Mouse (Mus musculus) kidney, embryonic 14.5 days (tissue): ENCODE measurements around the gene P2ry13. TPM values are rescaled to one million over a fixed set of nuclear protein-coding genes. Genes with fewer than 3 reads are reported as not detected.

Experiments used
- ATAC-seq: fragments of 200-750 bp; cut with Nextera tagmentation; 2 replicates; pipeline ENCODE4 v1.8.0; 2017; ENCODE audit warnings: moderate number of reproducible peaks, mild to moderate bottlenecking, moderate TSS enrichment, moderate library complexity; ENCODE audit not compliant: low FRiP score, low TSS enrichment
- H3K27ac ChIP-seq: fragments of 300-500 bp; sonication (generic); 2 replicates; pipeline ENCODE4 v1.5.1; 2014; ENCODE audit warnings: low read depth, mild to moderate bottlenecking, low read length, moderate library complexity, mixed read lengths
- H3K27me3 ChIP-seq: fragments of 300-500 bp; sonication (generic); 2 replicates; pipeline ENCODE4 v1.6.1; 2014; ENCODE audit warnings: mild to moderate bottlenecking, low read length; ENCODE audit not compliant: control insufficient read depth, insufficient read depth
- H3K36me3 ChIP-seq: fragments of 300-500 bp; sonication (generic); 2 replicates; pipeline ENCODE4 v1.6.1; 2014; ENCODE audit warnings: low read length, mixed read lengths; ENCODE audit not compliant: control insufficient read depth, insufficient read depth
- H3K4me1 ChIP-seq: fragments of 300-500 bp; sonication (generic); 2 replicates; pipeline ENCODE4 v1.6.1; 2014; ENCODE audit warnings: low read length, mixed read lengths; ENCODE audit not compliant: control insufficient read depth, insufficient read depth
- H3K4me2 ChIP-seq: fragments of 300-500 bp; sonication (generic); replicated peaks from 2 replicates; pipeline ENCODE4 v1.6.1; 2014; ENCODE audit warnings: low read depth, mild to moderate bottlenecking, low read length
- H3K4me3 ChIP-seq: fragments of 300-500 bp; sonication (generic); 2 replicates; pipeline ENCODE4 v1.5.1; 2014; ENCODE audit warnings: mild to moderate bottlenecking, low read length
- H3K9ac ChIP-seq: fragments of 300-500 bp; sonication (generic); 2 replicates; pipeline ENCODE4 v1.6.1; 2014; ENCODE audit warnings: low read depth, mild to moderate bottlenecking, low read length, moderate library complexity
- H3K9me3 ChIP-seq: fragments of 300-500 bp; sonication (generic); 2 replicates; pipeline ENCODE4 v1.6.1; 2016; ENCODE audit warnings: low read length; ENCODE audit not compliant: control insufficient read depth
- WGBS: fragments of 180-500 bp; shearing (Covaris S2); extraction: QIAGEN DNeasy Blood & Tissue Kit; methylation state at CpG from one replicate; pipeline ENCODE4 v1.1.7; 2014; 5-methylcytosine and 5-hydroxymethylcytosine counted together
- polyA plus RNA-seq: library from polyadenylated mRNA; unstranded; fragments of >200 nt; fragmentation: Nextera tagmentation; extraction: Ambion mirVana; gene quantifications from 2 replicates; pipeline ENCODE4 v1.2.1, GENCODE M21; 2014

Gene P2ry13
- polyA plus RNA-seq, 1 experiment from 2014 or later: 0.62 TPM

DNA sequence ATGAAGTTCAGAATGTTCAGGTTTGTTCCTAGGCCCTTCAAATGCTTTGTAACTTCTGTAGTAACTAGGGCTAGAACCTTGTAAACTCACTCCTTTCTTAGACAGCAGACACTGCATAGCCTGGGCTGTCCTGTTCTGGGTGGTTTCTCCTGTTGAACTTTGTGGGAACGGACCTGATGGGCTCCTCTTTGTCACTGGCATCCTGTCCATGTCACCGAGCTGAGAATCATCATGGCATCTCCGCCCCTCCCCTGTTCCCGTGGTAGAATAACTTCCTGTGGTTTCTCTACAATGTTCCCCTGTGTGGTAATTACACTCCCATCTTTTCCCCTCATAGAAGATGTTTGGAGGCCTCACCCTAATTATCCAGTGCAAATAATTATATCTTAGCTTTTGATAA lies 4.7 kb downstream of the P2ry13 start:
- 73% methylated on average over 4 of the region's 4 CpGs for whole genome bisulfite sequencing
- Histone ChIP-seq H3K27ac (no peak overlapping the region), H3K9ac (no peak overlapping the region), H3K27me3 (no peaks in the 10 kb centered on the region), H3K4me1 (0 out of 2 replicates have a peak, but pooled peaks cover 3% of the 10 kb centered on the region), H3K4me2 (no peak overlapping the region), H3K36me3 (no peaks in the 10 kb centered on the region), H3K9me3 (no peaks in the 10 kb centered on the region), H3K4me3 (no peak overlapping the region)
- no peak for ATAC-seq

DNA sequence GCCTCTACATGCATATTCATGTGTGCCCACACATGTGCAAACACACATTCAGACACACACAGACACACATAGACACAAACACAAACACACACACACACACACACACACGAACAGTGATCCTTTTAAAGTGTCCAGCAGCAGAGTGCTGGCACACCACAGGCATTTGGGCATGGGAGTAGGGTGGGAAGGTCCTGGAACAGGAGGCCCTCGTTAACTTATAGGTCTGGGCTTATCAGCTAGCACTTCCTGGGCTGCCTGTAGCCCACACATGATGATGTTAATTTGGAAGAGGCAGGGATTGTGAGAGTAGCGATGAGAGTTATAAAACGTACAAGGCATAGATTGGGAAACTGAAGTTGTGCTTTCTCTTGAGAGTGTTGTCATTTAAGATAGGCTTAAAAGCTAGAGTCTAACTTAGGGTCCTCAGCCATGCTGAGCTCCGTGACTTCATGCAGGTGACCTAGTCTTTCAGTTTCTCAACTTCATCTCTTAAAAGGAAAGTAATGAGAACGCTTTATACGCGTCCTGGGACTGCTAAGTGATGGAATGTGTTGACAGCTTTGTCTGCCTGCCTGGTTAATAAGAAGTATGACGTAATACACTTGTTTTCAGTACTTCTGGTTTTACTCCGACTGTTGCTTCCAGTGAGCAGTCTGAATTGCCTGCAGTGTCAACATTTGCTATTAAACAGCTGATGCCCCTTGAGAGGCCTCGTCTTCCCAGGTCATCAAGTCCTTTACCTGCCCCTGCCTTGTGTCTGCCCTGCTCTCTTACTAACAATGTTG lies 5.8 kb downstream of the P2ry13 start:
- Histone ChIP-seq H3K4me3 (no peak overlapping the region), H3K27me3 (no peaks in the 10 kb centered on the region), H3K4me1 (0 out of 2 replicates have a peak, but pooled peaks cover 3% of the 10 kb centered on the region), H3K9ac (no peak overlapping the region), H3K9me3 (no peaks in the 10 kb centered on the region), H3K36me3 (no peaks in the 10 kb centered on the region), H3K4me2 (no peak overlapping the region), H3K27ac (no peak overlapping the region)
- 79% methylated on average over 11 of the region's 11 CpGs for WGBS
- ATAC-seq: no peak

- WGBS: 72% methylated on average over 8 of the region's 8 CpGs
- Histone ChIP-seq H3K4me2 (no peak overlapping the region), H3K4me1 (0 out of 2 replicates have a peak, but pooled peaks cover 3% of the 10 kb centered on the region), H3K4me3 (no peak overlapping the region), H3K36me3 (no peaks in the 10 kb centered on the region), H3K9ac (no peak overlapping the region), H3K9me3 (no peaks in the 10 kb centered on the region), H3K27ac (no peak overlapping the region), H3K27me3 (no peaks in the 10 kb centered on the region)
- ATAC-seq: no peak
Measured at GRCm38 (mm10) chr3:59203802-59204520, 6.7 kb downstream of the P2ry13 start.

DNA sequence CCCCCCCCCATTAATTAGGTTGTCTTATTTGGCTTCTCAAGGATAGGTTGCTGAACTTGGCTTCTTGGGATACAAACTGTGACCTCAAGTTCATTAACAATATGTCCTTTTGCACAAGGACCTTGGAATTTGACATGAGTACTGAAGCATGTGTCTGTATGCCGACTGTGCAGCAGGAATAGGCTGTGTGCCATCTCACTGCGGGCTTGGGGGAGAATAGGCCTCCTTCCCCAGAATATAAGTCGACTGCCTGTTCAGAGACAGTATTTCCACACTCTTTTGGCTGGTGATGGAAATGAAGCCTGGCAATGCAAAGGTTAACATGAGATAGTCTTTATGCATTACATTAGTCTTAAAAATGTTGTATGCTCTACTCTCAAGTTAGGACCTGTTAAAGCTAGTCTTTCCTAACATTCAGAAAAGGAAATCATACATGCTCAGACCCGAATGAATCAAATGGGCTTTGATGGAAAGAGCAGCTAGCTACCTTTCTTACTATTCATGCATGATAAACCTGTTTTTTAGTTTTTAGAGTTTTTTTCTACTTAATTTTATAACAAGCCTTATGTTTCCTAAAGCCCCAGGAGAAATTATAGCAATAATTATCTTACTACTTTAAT lies 13.2 kb downstream of the P2ry13 start:
- Histone ChIP-seq H3K27ac (no peak overlapping the region), H3K9me3 (no peaks in the 10 kb centered on the region), H3K9ac (no peak overlapping the region), H3K4me1 (no peaks in the 10 kb centered on the region), H3K4me2 (no peak overlapping the region), H3K36me3 (no peaks in the 10 kb centered on the region), H3K27me3 (no peaks in the 10 kb centered on the region), H3K4me3 (no peak overlapping the region)
- no peak for ATAC-seq
- WGBS: 84% methylated on average over 4 of the region's 4 CpGs

GRCm38 (mm10) chr3:59194938-59195337 lies 15.7 kb downstream of the P2ry13 start, which contains the start of gene Gpr87:
Gene Gpr87 (minus strand): TSS chr3:59195104.
- Histone ChIP-seq H3K9me3 (no peaks in the 10 kb centered on the region), H3K9ac (no peak within 1 kb of the TSS), H3K27me3 (no peaks in the 10 kb centered on the region), H3K4me3 (no peak within 1 kb of the TSS), H3K4me1 (no peaks in the 10 kb centered on the region), H3K36me3 (no peaks in the 10 kb centered on the region), H3K4me2 (no peak within 1 kb of the TSS), H3K27ac (no peak within 1 kb of the TSS)
- no peak for ATAC-seq
- WGBS: 86% methylated on average over 7 of the region's 7 CpGs

- WGBS: 90% methylated on average over 7 of the region's 7 CpGs
- no peak for ATAC-seq
- Histone ChIP-seq H3K36me3 (no peaks in the 10 kb centered on the region), H3K4me2 (no peak overlapping the region), H3K9me3 (no peaks in the 10 kb centered on the region), H3K4me1 (no peaks in the 10 kb centered on the region), H3K9ac (no peak overlapping the region), H3K27me3 (no peaks in the 10 kb centered on the region), H3K4me3 (no peak overlapping the region), H3K27ac (no peak overlapping the region)
Measured at GRCm38 (mm10) chr3:59194099-59194498, 16.6 kb downstream of the P2ry13 start.

DNA sequence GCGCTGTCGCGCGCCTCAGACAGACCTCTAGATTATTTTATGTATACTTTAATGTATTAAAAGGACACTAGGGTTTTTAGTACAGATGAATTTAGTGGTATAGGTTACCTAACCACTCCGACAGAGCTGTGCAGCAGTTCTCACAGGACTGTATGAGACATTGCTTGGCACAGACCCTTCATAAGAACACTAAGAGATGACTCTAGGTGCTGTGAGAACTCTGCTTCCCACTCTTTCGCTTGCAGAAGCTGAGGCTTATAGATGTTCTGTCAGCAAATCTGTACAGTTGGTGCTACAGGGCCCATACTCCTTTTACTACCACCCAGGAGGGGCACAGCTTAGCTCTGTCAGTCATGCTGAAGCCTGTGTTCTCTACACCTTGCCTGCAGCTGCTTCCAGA lies 19.0 kb downstream of the P2ry13 start:
- H3K27ac ChIP-seq: no peak overlapping the region
- whole genome bisulfite sequencing: 98% methylated on average over 6 of the region's 6 CpGs

GRCm38 (mm10) chr3:59187336-59187735 lies 23.3 kb downstream of the P2ry13 start:
- no peak for ATAC-seq
- no peaks in the 10 kb centered on the region for H3K4me1 ChIP-seq
- no peak overlapping the region for H3K4me2 ChIP-seq
- no peaks in the 10 kb centered on the region for H3K9me3 ChIP-seq
- no peaks in the 10 kb centered on the region for H3K36me3 ChIP-seq
- H3K27ac ChIP-seq: no peak overlapping the region
- WGBS: 85% methylated on average over 4 of the region's 4 CpGs
- no peak overlapping the region for H3K4me3 ChIP-seq
- no peaks in the 10 kb centered on the region for H3K27me3 ChIP-seq
- no peak overlapping the region for H3K9ac ChIP-seq

More for the DNA sequence above, 19.0 kb downstream of the P2ry13 start:
- no peak overlapping the region for H3K9ac ChIP-seq
- H3K36me3 ChIP-seq: no peaks in the 10 kb centered on the region
- H3K4me2 ChIP-seq: no peak overlapping the region
- no peaks in the 10 kb centered on the region for H3K4me1 ChIP-seq
- no peak for ATAC-seq
- no peak overlapping the region for H3K4me3 ChIP-seq
- no peaks in the 10 kb centered on the region for H3K9me3 ChIP-seq
- H3K27me3 ChIP-seq: no peaks in the 10 kb centered on the region

GRCm38 (mm10) chr3:59185662-59186061 lies 25.0 kb downstream of the P2ry13 start:
- no peak for ATAC-seq

More at GRCm38 (mm10) chr3:59185662-59186061, 25.0 kb downstream of the P2ry13 start:
- Histone ChIP-seq H3K27ac (no peak overlapping the region), H3K9ac (no peak overlapping the region), H3K27me3 (no peaks in the 10 kb centered on the region), H3K36me3 (no peaks in the 10 kb centered on the region), H3K4me1 (no peaks in the 10 kb centered on the region), H3K9me3 (no peaks in the 10 kb centered on the region), H3K4me3 (no peak overlapping the region), H3K4me2 (no peak overlapping the region)
- 84% methylated on average over 4 of the region's 4 CpGs for WGBS
